Mouse (Mus musculus): Measurements from ENCODE around the gene Fhl5. TPM values are rescaled to one million over a fixed set of nuclear protein-coding genes. Genes with fewer than 3 reads are reported as not detected.
"Not testable (repeated sequence)": the region's sequence is repeated elsewhere in the genome, so short reads cannot be mapped to it uniquely, and the experiment has no call there.

The Fhl5 gene
- 0.16 and 0.20 TPM in 2 replicates for polyA plus RNA-seq (2015; fragmentation: Nextera tagmentation; extraction: Ambion mirVana)

DNA sequence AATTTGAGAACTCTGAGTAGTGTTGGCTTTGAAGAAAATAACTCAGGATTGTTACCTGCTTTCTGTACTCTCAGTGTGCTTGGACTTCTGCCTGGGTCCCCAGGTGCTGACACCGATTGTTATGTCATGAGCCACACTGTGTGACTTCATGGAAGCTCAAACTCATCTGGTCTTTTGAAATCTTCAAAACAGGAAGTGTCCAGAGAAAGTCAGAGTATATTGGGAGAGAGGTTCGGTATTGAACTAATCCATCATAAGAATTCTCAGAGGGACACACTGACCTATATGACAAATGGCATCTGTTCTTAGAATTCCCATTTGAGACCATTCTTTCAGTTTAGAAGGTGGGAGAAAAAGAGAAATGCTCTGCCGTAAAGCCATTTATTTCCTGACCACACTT, at the start of gene Fhl5:
Fhl5 (minus strand) TSS at position 101 of the 400 bp plus-strand sequence.
- Histone ChIP-seq H3K36me3 (ENCODE audit: control insufficient read depth, insufficient read depth, low read length) (no peaks in the 10 kb centered on the region), H3K27me3 (replicated peaks; ENCODE audit: control insufficient read depth, insufficient read depth, low read length) (no peaks in the 10 kb centered on the region), H3K9me3 (ENCODE audit: control insufficient read depth, low read length) (no peaks in the 10 kb centered on the region), H3K9ac (ENCODE audit: low read depth, low read length) (no peak within 1 kb of the TSS), H3K27ac (ENCODE audit: low read length) (no peak within 1 kb of the TSS), H3K4me1 (ENCODE audit: control insufficient read depth, insufficient read depth, low read length) (no peaks in the 10 kb centered on the region), H3K4me2 (ENCODE audit: low read depth, low read length) (no peak within 1 kb of the TSS), H3K4me3 (ENCODE audit: low read length) (no peak within 1 kb of the TSS)
- WGBS, result 90% methylated on average over 3 of the region's 3 CpGs
- ATAC-seq, result no peak

DNA sequence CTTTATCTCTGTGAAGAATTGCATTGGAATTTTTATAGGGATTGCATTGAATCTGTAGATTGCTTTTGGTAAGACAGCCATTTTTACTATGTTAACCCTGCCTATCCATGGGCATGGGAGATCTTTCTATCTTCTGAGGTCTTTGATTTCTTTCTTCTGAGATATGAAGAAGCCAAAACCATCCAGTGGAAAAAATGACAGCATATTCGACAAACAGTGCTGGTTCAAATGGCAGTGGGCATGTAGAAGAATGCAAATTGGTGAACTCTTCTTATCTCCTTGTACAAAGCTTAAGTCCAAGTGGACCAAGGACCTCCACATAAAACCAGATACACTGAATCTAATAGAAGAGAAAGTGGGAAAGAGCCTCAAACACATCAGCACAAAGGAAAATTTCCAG, 42.3 kb upstream of the Fhl5 start:
- not testable (repeated sequence) for H3K27ac ChIP-seq (ENCODE audit: low read length)

DNA sequence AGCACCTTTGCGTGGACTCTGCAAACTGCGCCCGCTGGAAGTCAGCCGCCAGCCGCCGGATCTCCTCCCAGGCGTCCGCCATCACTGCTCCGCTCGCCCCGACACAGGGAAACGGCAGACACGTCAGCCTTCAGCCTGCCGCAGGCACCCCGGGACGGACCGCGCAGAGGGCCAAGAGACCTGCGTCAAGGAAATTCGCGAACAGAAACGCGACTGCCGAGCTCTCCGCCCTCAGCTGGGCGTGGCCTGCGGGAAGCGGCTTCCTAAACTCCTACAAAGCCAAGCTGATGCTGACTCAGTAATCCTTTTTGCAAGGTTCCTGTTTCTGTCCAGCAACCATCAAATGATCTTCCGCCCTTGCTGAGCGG, 39.0 kb upstream of the Fhl5 start, which contains the start of gene Ufl1:
Ufl1 (minus strand) TSS at position 151 of the 368 bp plus-strand sequence.
- Histone ChIP-seq H3K27me3 (replicated peaks; ENCODE audit: control insufficient read depth, insufficient read depth, low read length) (no peaks in the 10 kb centered on the region), H3K9ac (ENCODE audit: low read depth, low read length) (peak within 1 kb of the TSS; percentile 96), H3K9me3 (ENCODE audit: control insufficient read depth, low read length) (no peaks in the 10 kb centered on the region), H3K4me1 (ENCODE audit: control insufficient read depth, insufficient read depth, low read length) (peaks cover 5% of the 10 kb centered on the region), H3K27ac (ENCODE audit: low read length) (peak within 1 kb of the TSS; percentile 96), H3K36me3 (ENCODE audit: control insufficient read depth, insufficient read depth, low read length) (peaks cover 3% of the 10 kb centered on the region; the same call in 1 of the 2 replicates), H3K4me3 (ENCODE audit: low read length) (peak within 1 kb of the TSS; percentile 86), H3K4me2 (ENCODE audit: low read depth, low read length) (peak within 1 kb of the TSS; percentile 58)
- under 1% methylated on average over 30 of the region's 30 CpGs for WGBS
- peak; percentile 99 for ATAC-seq

More for the DNA sequence above, 42.3 kb upstream of the Fhl5 start:
- ATAC-seq; H3K27me3 ChIP-seq (replicated peaks; ENCODE audit: control insufficient read depth, insufficient read depth, low read length); H3K9ac ChIP-seq (ENCODE audit: low read depth, low read length); H3K4me1 ChIP-seq (ENCODE audit: control insufficient read depth, insufficient read depth, low read length); H3K4me3 ChIP-seq (ENCODE audit: low read length); H3K36me3 ChIP-seq (ENCODE audit: control insufficient read depth, insufficient read depth, low read length); H3K4me2 ChIP-seq (ENCODE audit: low read depth, low read length); H3K9me3 ChIP-seq (ENCODE audit: control insufficient read depth, low read length): not testable (repeated sequence)
- WGBS, result 88% methylated on average over 1 of the region's 1 CpGs

DNA sequence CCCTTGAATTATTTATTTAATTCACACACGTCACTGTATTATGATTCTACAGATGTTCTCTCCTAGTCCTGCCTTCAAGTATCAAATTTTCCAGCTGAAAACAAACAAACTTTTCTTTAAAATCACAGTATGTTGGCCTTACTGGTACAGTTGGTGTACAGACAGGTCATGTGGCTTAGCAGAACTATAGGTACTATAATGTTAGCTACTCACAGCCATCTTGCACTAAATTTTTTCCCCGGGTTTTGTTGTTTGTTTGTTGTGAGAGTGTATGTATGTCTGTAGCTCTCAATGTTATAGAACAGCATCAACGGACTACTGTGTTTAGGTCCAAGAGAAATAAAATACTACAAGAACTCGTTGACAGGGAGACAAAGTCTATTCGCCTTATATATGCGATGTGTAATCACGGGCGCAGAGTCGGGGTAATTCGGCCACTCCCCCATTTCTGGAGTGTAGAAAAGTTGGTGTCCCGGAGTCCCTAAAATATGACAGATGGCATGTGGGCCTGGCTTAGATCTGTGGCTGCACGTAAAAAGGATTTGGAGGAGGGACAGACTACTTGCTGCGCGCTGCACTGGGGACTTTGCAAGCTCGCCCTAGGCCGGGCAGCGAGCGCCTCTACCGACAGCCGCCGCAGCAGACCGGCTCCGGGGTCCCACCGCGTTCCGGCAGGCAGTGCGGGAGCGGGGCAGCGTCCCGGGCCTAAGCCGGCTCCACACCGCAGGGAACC, 38.4 kb upstream of the Fhl5 start:
- H3K27ac ChIP-seq (ENCODE audit: low read length), result peak overlapping the region; percentile 96
- H3K4me3 ChIP-seq (ENCODE audit: low read length), result peak overlapping the region; percentile 86
- H3K36me3 ChIP-seq (ENCODE audit: control insufficient read depth, insufficient read depth, low read length), result peaks cover 3% of the 10 kb centered on the region; the same call in 1 of the 2 replicates
- H3K4me2 ChIP-seq (ENCODE audit: low read depth, low read length), result peak overlapping the region; percentile 46
- WGBS, result 2% methylated on average over 32 of the region's 32 CpGs
- H3K27me3 ChIP-seq (replicated peaks; ENCODE audit: control insufficient read depth, insufficient read depth, low read length), result no peaks in the 10 kb centered on the region
- no peaks in the 10 kb centered on the region for H3K9me3 ChIP-seq (ENCODE audit: control insufficient read depth, low read length)
- peak; percentile 97 for ATAC-seq
- H3K9ac ChIP-seq (ENCODE audit: low read depth, low read length), result peak overlapping the region; percentile 96
- H3K4me1 ChIP-seq (ENCODE audit: control insufficient read depth, insufficient read depth, low read length), result peaks cover 5% of the 10 kb centered on the region

DNA sequence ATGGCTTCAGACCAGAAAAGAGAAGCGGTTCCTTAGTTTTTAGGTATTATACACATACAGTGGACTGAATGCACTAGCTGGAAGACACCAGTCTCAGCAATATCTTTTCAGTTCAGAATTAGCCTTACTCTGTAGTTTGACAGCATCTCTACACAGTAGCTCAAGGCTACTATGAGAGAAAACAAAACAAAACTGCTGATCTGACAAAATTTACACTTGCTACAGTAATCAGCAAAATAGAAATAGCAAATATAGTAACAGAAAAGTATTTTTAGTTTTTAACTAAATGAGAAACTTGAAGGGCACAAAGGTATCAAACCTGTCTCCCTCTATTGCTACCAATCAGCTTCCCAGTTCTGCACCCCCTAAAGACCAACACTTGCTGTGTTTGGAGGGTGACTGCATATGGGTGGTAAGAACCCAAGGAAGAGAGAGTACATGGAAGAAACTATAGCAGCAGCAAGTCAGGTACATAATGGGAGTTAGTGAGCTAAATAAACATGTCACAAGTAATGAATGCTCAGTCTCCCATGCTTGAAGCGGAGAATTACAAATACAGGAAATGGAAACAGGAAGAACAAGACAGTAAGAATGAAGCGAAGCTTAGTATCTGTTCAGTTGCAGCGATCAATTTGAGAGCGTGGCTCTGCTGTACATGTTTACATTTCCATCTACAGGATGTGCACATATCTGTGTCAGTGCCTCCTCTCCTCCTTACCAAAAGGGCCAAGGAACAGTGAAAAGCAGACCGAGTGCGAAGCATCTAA, 30.4 kb upstream of the Fhl5 start:
- Histone ChIP-seq H3K27ac (ENCODE audit: low read length) (no peak overlapping the region), H3K9ac (ENCODE audit: low read depth, low read length) (no peak overlapping the region), H3K9me3 (ENCODE audit: control insufficient read depth, low read length) (no peaks in the 10 kb centered on the region), H3K4me3 (ENCODE audit: low read length) (no peak overlapping the region), H3K4me2 (ENCODE audit: low read depth, low read length) (no peak overlapping the region), H3K27me3 (replicated peaks; ENCODE audit: control insufficient read depth, insufficient read depth, low read length) (no peaks in the 10 kb centered on the region), H3K36me3 (ENCODE audit: control insufficient read depth, insufficient read depth, low read length) (peaks cover 13% of the 10 kb centered on the region), H3K4me1 (ENCODE audit: control insufficient read depth, insufficient read depth, low read length) (no peaks in the 10 kb centered on the region)
- ATAC-seq, result no peak
- 71% methylated on average over 7 of the region's 7 CpGs for WGBS

DNA sequence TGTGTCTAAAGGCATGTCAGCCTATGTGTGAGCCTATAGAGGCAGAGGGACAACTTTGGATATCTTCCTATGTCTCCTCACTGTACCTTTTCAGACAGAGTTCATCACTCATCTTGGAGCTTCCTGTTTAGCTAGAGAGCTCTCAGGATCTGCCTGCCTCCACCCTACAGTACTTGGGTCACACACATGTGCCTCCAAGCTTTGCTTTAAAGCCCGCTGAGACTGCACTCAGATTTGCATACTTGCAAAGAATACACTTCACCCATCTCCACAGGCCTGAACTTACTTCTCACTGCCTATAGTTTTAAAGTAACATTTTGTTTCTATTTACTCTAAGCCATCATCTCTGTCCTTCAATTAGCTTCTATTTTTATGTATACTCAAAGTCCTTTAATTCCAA, 29.2 kb upstream of the Fhl5 start:
- WGBS, result 95% methylated on average over 1 of the region's 1 CpGs
- peaks cover 13% of the 10 kb centered on the region for H3K36me3 ChIP-seq (ENCODE audit: control insufficient read depth, insufficient read depth, low read length)

DNA sequence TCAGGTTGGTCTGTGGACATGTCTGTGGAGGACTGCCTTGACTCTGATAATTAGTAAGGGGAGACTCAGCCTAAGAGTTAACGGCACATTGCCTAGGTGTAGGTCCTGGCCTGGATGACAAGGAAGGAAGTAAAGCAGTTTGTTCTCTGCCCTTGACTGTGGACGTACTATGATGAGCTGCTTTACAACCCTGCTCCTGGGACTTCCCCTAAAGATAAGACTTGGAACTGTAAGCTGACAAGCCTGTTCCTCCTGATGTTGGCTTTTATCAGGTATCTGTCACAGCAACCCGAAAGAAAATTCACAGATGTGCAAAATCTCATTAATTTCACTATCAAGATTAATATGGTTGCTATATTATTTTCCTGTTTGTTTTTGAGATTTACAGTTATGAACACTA, 24.5 kb upstream of the Fhl5 start:
- peak; percentile 81 for ATAC-seq

More for the DNA sequence above, 29.2 kb upstream of the Fhl5 start:
- Histone ChIP-seq H3K4me1 (ENCODE audit: control insufficient read depth, insufficient read depth, low read length) (no peaks in the 10 kb centered on the region), H3K9me3 (ENCODE audit: control insufficient read depth, low read length) (no peaks in the 10 kb centered on the region), H3K4me3 (ENCODE audit: low read length) (no peak overlapping the region), H3K9ac (ENCODE audit: low read depth, low read length) (no peak overlapping the region), H3K4me2 (ENCODE audit: low read depth, low read length) (no peak overlapping the region), H3K27me3 (replicated peaks; ENCODE audit: control insufficient read depth, insufficient read depth, low read length) (no peaks in the 10 kb centered on the region), H3K27ac (ENCODE audit: low read length) (no peak overlapping the region)
- ATAC-seq, result no peak

DNA sequence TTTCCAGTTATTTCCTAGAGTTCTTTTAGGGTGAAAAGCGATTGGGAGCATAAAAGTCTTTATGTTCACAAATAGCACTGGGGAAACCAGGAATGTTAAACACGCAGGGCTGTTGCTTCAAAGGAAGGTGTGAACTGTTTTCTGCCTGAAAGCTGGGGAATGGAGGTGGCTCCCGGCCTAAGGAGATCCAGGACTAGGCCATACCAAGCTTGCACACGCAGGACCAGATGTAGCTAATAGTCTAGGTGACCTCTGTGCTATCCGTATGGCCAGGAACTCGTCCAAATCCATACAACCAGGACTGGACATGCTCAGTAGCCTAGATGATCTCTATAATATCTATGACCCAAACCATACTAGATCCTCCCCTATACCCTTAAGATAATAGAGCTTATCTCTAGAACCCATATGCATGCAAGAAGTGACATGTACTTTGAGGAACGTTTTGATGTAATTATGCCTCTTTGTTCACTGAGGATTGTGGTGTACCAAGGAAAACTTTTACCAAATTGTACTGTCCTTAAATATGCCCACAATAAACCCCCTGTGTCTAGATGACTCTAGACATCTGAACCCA, 15.2 kb upstream of the Fhl5 start:
- ATAC-seq, result no peak
- Histone ChIP-seq H3K4me1 (ENCODE audit: control insufficient read depth, insufficient read depth, low read length) (no peaks in the 10 kb centered on the region), H3K36me3 (ENCODE audit: control insufficient read depth, insufficient read depth, low read length) (peaks cover 7% of the 10 kb centered on the region; the same call in 1 of the 2 replicates), H3K27ac (ENCODE audit: low read length) (no peak overlapping the region), H3K9ac (ENCODE audit: low read depth, low read length) (no peak overlapping the region), H3K9me3 (ENCODE audit: control insufficient read depth, low read length) (no peaks in the 10 kb centered on the region), H3K4me3 (ENCODE audit: low read length) (no peak overlapping the region), H3K27me3 (replicated peaks; ENCODE audit: control insufficient read depth, insufficient read depth, low read length) (no peaks in the 10 kb centered on the region), H3K4me2 (ENCODE audit: low read depth, low read length) (no peak overlapping the region)
- 91% methylated on average over 7 of the region's 7 CpGs for WGBS

More for the DNA sequence above, 24.5 kb upstream of the Fhl5 start:
- H3K27ac ChIP-seq (ENCODE audit: low read length), result no peak overlapping the region
- no peaks in the 10 kb centered on the region for H3K27me3 ChIP-seq (replicated peaks; ENCODE audit: control insufficient read depth, insufficient read depth, low read length)
- WGBS, result 65% methylated on average over 3 of the region's 3 CpGs
- no peak overlapping the region for H3K4me2 ChIP-seq (ENCODE audit: low read depth, low read length)
- H3K9me3 ChIP-seq (ENCODE audit: control insufficient read depth, low read length), result no peaks in the 10 kb centered on the region
- H3K4me1 ChIP-seq (ENCODE audit: control insufficient read depth, insufficient read depth, low read length), result no peaks in the 10 kb centered on the region
- H3K36me3 ChIP-seq (ENCODE audit: control insufficient read depth, insufficient read depth, low read length), result peaks cover 13% of the 10 kb centered on the region
- no peak overlapping the region for H3K9ac ChIP-seq (ENCODE audit: low read depth, low read length)
- H3K4me3 ChIP-seq (ENCODE audit: low read length), result no peak overlapping the region

DNA sequence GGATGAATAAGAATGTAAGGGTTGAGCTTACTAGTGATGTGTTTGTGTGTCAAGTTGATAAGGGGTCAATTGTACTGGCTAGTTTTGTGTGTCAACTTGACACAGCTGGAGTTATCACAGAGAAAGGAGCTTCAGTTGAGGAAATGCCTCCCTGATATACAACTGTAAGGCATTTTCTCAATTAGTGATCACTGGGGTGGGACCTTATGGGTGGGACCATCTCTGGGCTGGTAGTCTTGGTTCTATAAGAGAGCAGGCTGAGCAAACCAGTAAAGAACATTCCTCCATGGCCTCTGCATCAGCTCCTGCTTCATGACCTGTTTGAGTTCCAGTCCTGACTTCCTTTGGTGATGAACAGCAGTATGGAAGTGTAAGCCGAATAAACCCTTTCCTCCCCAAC, 7.0 kb downstream of the Fhl5 start:
- not testable (repeated sequence) for H3K27me3 ChIP-seq (replicated peaks; ENCODE audit: control insufficient read depth, insufficient read depth, low read length)

More for the DNA sequence above, 7.0 kb downstream of the Fhl5 start:
- not testable (repeated sequence) for H3K9me3 ChIP-seq (ENCODE audit: control insufficient read depth, low read length); H3K9ac ChIP-seq (ENCODE audit: low read depth, low read length); H3K36me3 ChIP-seq (ENCODE audit: control insufficient read depth, insufficient read depth, low read length); H3K4me1 ChIP-seq (ENCODE audit: control insufficient read depth, insufficient read depth, low read length); H3K27ac ChIP-seq (ENCODE audit: low read length); ATAC-seq; H3K4me2 ChIP-seq (ENCODE audit: low read depth, low read length); H3K4me3 ChIP-seq (ENCODE audit: low read length)
- WGBS, result 82% methylated on average over 1 of the region's 1 CpGs
